Mouse (Mus musculus) testis, postnatal 10 days (tissue): ENCODE measurements at regions not wholly inside any gene's neighbourhood (a gene's known extent, or its start where the extent isn't known, plus 50 kb on each side); places are given as distances from the start of the nearest gene placed in this dataset.

ENCODE experiments used
- DNase-seq: peaks from one replicate; pipeline ENCODE4 v3.0.0; 2021; ENCODE audit warnings: low spot score

DNA sequence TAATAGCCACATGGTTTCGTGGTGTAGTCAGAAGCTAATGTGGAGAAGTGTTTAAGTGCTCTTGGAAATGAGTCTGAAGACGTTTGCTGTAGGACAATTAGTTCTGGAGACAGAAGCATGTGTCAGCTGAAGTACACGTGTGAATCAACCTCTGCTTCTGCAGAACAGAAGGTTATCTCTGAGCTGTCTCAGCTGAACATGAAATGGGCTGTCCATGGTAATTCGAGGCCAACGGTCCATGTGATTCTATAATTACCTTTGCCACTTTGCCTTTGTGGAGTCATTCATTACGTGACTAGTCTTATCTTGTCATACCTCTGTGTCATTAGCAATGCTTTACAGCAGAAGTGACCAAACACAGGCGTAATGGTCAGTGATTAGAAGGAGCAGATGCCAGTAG lies 295.6 kb upstream of the Veph1 start:
- DNase-seq: no peak

DNA sequence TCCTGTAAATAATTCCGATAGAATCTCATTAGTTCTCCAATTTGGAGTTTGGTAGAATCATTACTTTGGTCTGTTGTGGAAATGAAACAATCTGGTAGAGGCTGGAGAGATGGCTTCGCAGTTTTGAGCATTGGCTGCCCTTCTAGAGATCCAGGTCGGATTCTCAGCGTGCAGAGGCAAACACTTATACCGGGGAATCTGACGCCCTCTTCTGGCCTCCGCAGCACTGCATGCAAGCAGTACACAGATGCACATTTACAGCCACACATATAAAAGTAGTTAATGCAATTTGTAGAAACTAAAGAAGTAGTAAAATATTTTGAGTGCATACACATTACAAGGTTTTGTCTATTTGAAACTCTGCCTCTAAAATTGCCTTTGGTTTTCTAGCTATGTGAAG lies 294.1 kb upstream of the Veph1 start:
- no peak for DNase-seq

GRCm38 (mm10) chr3:66589483-66589882 lies 292.8 kb upstream of the Veph1 start:
- DNase-seq: no peak

GRCm38 (mm10) chr3:66584831-66585230 lies 288.2 kb upstream of the Veph1 start:
- DNase-seq: no peak

- DNase-seq: no peak
These were observed 287.5 kb upstream of the Veph1 start for GRCm38 (mm10) chr3:66584101-66584500.

DNA sequence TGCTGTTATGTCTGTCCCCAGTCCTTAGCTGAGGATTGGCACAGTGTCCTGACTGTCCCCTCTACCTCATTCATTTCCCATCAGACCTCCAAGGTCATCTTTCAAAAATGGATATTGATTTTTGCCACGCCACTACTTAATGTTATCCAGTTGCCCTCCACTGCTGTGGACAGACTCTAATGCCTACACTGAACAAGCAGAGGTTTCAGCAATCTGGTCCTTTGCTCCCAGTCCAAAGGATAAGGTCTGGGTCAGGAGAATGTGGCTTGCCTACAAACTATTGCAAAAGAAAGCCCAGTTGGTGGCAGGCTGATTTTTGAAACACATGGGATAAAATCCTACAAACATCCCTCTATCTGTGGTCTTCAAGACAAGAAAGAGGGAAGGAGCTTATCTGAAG lies 280.0 kb upstream of the Veph1 start:
- DNase-seq: no peak

DNA sequence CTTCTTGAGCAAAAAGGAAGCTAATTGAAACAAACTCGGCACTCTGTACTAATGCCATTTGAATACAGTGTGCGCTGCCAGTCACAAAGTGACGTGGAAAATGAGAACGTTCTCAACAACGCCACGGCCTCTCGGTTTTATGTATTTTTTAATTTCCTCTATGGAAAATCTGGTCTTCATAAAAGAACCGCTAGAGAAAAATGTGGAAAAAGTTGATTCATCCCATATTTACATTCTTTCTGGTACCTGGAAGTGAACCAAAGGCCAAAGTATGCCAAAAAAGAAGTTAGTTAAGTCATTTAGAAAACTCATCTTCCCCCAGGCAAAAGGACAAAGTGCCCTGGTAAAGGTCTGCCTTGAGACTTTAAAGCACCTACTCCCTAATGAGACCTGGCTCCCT lies 277.7 kb upstream of the Veph1 start:
- DNase-seq: no peak

- no peak for DNase-seq
These were observed 276.4 kb upstream of the Veph1 start for GRCm38 (mm10) chr3:66572887-66573519.

GRCm38 (mm10) chr3:66570342-66570741 lies 273.7 kb upstream of the Veph1 start:
- DNase-seq: peak; percentile 56

GRCm38 (mm10) chr3:66564268-66565245 lies 267.9 kb upstream of the Veph1 start:
- no peak for DNase-seq

GRCm38 (mm10) chr3:66563329-66563728 lies 266.7 kb upstream of the Veph1 start:
- no peak for DNase-seq

GRCm38 (mm10) chr3:66555538-66555937 lies 258.9 kb upstream of the Veph1 start:
- DNase-seq: no peak

GRCm38 (mm10) chr3:66550920-66551319 lies 254.3 kb upstream of the Veph1 start:
- no peak for DNase-seq

DNA sequence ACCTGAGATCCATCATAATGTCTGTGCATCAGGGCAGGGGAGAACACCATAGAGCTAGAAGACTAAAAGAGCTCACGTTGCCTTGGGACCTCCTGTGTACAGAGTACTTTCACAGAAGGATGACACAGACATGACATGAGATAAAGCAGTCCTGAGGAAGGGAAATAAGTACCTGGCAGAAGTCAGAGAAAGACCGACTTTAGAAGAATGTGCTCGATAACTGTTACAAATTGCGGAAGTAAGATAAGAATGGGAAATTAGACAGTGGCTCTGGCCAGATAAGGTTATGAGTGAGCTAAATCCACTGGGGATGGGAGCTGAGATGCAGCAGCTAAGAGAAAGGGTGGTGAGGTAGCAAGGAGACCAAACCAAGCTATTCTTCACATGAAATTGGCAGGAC lies 249.9 kb upstream of the Veph1 start:
- DNase-seq: no peak

DNA sequence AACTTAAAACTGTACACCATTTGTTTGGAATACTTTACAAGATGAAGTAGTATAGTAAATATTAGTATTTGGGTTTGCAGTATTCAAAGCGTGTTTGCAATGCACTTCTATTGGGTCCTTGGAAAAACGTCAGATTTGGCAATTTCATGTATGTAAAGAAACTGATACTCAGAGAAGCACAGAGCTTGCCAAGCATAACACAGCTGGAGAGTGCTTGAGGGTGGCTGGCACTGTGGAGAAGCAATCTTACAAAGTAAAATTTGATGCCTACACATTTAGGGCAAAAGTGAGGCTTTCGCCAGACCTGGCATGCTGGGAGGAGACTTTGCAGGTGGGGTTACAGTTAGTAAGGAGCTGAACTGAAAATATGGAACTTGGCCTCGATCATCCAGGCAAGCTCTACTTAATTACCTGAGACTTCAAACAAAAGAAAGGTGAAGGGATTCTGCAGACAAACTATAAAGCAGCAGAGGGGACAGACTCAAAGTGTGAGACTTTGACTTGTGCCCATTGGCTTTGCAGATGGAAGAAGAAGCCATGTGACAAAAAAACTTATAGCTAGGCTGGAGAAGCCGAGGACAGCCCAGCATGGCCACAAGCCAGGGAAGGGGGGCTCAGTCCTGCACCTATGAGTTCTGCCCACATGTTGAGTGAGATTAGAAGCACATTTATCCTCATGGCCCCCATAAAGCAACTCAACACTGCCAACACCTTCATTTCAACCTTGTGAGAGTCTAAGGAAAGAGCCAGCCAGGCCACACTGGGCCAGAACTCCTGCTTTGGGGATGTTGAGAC lies 247.7 kb upstream of the Veph1 start:
- DNase-seq: no peak

DNA sequence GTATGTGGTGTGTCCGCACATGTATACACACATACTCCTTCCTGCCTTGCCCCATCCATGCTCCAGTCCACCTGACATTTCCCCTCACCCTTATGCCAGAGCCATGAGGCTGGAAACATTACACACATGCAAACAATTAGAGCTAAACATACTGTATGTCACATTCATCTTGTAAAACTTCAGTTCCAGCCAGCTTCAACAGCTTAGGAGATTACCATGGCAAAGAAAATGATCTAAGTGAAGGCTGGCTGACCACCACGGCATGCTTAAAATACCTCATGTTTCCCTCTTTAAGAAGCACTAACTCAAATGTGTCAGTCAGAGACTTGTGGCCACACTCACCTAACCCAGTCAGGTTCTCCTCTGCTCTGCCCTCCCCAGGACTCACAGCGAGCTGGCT lies 246.2 kb upstream of the Veph1 start:
- DNase-seq: no peak

DNA sequence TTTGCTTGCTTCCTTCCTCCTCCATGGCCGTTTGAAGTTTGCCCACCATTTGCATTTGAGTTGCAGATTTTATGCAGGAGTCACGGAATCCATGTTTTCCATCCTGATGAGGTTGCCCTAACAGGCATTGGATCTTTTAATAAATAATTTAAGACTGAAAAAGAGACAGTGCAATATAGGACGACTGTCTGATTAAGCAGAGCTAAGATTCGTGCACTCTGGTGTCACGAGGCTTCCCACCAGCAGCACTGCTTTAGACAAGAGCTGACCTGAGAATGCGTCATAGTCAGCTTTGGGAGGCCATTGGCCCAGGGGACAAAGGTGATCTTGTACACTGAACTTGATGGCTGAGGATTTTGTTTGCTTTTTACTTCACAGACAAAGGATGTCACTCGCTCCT lies 241.3 kb upstream of the Veph1 start:
- no peak for DNase-seq

DNA sequence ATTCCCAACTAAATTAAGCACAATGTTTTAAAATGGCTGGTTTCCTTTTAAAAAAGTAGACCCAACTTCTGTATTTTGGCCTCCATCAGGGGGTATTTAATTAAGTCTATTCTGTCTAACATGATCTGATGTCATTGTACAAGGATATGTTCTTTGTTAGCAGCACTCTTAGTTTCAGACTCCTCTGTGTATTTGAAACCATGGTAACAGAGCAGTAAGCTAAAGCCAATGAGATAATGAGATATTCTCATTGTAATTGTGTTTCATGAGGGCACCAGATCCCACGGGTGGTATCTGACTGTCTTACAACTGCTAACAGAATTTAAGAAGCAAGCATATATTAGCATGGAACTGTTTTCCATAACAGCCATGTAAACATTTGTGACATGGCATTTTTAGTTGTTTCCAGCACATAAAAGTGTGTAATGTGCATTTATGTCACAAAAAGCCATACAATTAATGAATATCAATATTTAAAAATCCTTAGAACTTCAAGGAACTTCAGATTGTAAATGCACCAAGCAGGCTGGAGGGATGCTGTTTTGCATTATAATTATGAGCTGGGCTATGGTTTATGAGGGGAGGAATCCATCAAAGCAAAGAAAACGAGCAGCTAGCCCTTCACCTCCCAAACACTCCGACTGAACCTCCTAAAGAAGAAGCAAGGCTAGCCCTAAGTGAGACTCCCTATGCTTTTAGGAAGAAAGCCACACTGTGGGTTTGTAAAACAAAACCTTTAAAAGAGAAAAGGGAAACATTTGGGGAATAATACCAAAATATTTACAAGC lies 240.7 kb upstream of the Veph1 start:
- no peak for DNase-seq

DNA sequence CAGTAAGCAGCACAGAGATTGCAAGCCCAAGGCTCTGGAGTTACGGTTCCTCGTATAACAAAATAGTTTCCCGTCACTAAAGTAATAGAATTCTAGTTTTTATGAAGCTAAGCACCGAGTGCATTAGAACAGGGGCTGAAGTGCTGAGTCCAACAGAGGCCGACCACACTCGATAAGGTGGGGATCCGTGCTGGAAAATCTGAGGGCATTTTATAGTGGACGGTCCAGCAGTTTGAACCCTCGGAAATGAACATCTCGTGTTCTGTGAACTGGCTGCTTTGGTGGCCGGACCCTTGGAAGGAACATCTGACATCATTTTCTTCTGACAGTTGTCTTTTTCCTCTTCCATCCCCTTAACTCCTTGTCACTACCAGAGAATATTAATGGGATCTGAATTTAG lies 240.0 kb upstream of the Veph1 start:
- DNase-seq: no peak

GRCm38 (mm10) chr3:66535786-66536529 lies 239.3 kb upstream of the Veph1 start:
- DNase-seq: no peak

- no peak for DNase-seq
These were observed 223.3 kb upstream of the Veph1 start for GRCm38 (mm10) chr3:66519925-66520324.
